Mouse (Mus musculus) kidney, embryonic 14.5 days (tissue): ENCODE measurements at regions not wholly inside any gene's neighbourhood (a gene's known extent, or its start where the extent isn't known, plus 50 kb on each side); places are given as distances from the start of the nearest gene placed in this dataset.

Experiments used
- ATAC-seq: fragments of 200-750 bp; cut with Nextera tagmentation; 2 replicates; pipeline ENCODE4 v1.8.0; 2017; ENCODE audit warnings: moderate number of reproducible peaks, mild to moderate bottlenecking, moderate TSS enrichment, moderate library complexity; ENCODE audit not compliant: low FRiP score, low TSS enrichment
- H3K27ac ChIP-seq: fragments of 300-500 bp; sonication (generic); 2 replicates; pipeline ENCODE4 v1.5.1; 2014; ENCODE audit warnings: low read depth, mild to moderate bottlenecking, low read length, moderate library complexity, mixed read lengths
- H3K27me3 ChIP-seq: fragments of 300-500 bp; sonication (generic); 2 replicates; pipeline ENCODE4 v1.6.1; 2014; ENCODE audit warnings: mild to moderate bottlenecking, low read length; ENCODE audit not compliant: control insufficient read depth, insufficient read depth
- H3K36me3 ChIP-seq: fragments of 300-500 bp; sonication (generic); 2 replicates; pipeline ENCODE4 v1.6.1; 2014; ENCODE audit warnings: low read length, mixed read lengths; ENCODE audit not compliant: control insufficient read depth, insufficient read depth
- H3K4me1 ChIP-seq: fragments of 300-500 bp; sonication (generic); 2 replicates; pipeline ENCODE4 v1.6.1; 2014; ENCODE audit warnings: low read length, mixed read lengths; ENCODE audit not compliant: control insufficient read depth, insufficient read depth
- H3K4me2 ChIP-seq: fragments of 300-500 bp; sonication (generic); replicated peaks from 2 replicates; pipeline ENCODE4 v1.6.1; 2014; ENCODE audit warnings: low read depth, mild to moderate bottlenecking, low read length
- H3K4me3 ChIP-seq: fragments of 300-500 bp; sonication (generic); 2 replicates; pipeline ENCODE4 v1.5.1; 2014; ENCODE audit warnings: mild to moderate bottlenecking, low read length
- H3K9ac ChIP-seq: fragments of 300-500 bp; sonication (generic); 2 replicates; pipeline ENCODE4 v1.6.1; 2014; ENCODE audit warnings: low read depth, mild to moderate bottlenecking, low read length, moderate library complexity
- H3K9me3 ChIP-seq: fragments of 300-500 bp; sonication (generic); 2 replicates; pipeline ENCODE4 v1.6.1; 2016; ENCODE audit warnings: low read length; ENCODE audit not compliant: control insufficient read depth
- WGBS: fragments of 180-500 bp; shearing (Covaris S2); extraction: QIAGEN DNeasy Blood & Tissue Kit; methylation state at CpG from one replicate; pipeline ENCODE4 v1.1.7; 2014; 5-methylcytosine and 5-hydroxymethylcytosine counted together

- no peak for ATAC-seq
- no peak overlapping the region for H3K27ac ChIP-seq
These were observed 105.3 kb upstream of the Irx3 start for GRCm38 (mm10) chr8:91907178-91907577.

DNA sequence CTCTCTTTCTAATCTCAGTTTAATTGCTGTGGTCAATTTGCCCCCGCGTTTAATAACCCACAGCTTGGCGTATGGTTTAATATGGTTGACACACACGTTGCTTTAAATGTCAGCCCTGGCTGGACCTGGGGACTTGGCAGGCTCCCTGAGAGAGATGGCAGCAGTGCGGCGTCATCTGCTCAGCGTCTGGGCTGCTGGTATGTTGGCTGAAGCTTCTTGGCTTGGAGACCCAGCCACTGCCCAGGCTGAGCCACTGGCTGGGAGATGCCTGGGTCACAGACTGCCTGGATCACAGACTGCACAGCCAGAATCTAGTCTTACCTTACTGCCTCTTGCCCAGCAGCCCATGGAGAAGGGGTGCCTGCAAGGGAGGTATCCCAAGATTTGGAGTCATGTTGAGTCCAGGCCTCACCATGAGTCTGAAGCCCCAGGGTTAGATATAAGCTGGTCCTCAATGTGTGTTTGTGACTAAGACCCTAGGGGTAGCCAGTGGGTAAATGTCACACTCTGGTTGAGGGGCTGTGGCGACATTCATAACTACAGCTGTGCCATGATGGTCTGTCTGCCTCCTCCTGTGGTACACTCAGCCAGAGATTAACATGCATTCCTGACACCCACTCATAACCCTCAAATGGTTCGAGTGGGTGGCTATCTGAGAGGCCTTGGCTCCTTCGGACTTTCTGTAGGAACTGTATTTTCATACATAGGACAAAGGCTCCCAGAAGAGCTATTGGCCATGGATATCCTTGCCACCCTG is 99.8 kb upstream of the Irx3 start:
- no peaks in the 10 kb centered on the region for H3K4me1 ChIP-seq
- no peak for ATAC-seq
- 85% methylated on average over 10 of the region's 10 CpGs for WGBS
- H3K4me3 ChIP-seq: no peak overlapping the region
- no peak overlapping the region for H3K27ac ChIP-seq
- no peaks in the 10 kb centered on the region for H3K9me3 ChIP-seq
- H3K27me3 ChIP-seq: no peaks in the 10 kb centered on the region; the same call in 1 of the 2 replicates
- H3K36me3 ChIP-seq: no peaks in the 10 kb centered on the region
- H3K9ac ChIP-seq: no peak overlapping the region
- H3K4me2 ChIP-seq: no peak overlapping the region

More at GRCm38 (mm10) chr8:91907178-91907577, 105.3 kb upstream of the Irx3 start:
- WGBS: 89% methylated on average over 8 of the region's 8 CpGs
- Histone ChIP-seq H3K9ac (no peak overlapping the region), H3K4me2 (no peak overlapping the region), H3K27me3 (no peaks in the 10 kb centered on the region; the same call in 1 of the 2 replicates), H3K4me3 (no peak overlapping the region), H3K36me3 (no peaks in the 10 kb centered on the region), H3K9me3 (no peaks in the 10 kb centered on the region), H3K4me1 (0 out of 2 replicates have a peak, but pooled peaks cover 3% of the 10 kb centered on the region)

DNA sequence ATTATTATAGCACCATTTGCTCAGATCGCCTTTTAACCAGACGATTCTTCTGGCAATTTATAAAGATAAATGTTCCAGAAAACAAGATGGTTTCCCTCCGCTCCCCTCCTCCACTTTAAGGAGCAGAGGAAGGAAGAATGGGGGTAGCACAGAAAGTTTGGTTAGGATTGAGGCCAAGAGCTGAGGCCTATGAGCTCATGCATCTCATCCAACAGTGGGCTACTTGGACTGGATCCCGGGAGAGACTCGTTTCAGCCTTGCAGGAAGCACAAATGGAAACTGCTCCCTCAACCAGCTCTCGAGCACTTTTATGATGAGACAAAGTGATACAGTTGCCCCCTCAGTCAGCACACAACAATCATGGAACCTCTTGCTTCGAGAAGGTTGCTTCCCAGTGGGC is 97.9 kb upstream of the Irx3 start:
- no peak overlapping the region for H3K27ac ChIP-seq
- no peaks in the 10 kb centered on the region for H3K36me3 ChIP-seq
- no peaks in the 10 kb centered on the region; the same call in 1 of the 2 replicates for H3K27me3 ChIP-seq
- ATAC-seq: no peak
- WGBS: 48% methylated on average over 7 of the region's 7 CpGs
- no peaks in the 10 kb centered on the region for H3K4me1 ChIP-seq
- no peak overlapping the region for H3K4me3 ChIP-seq
- no peak overlapping the region for H3K4me2 ChIP-seq
- no peak overlapping the region for H3K9ac ChIP-seq
- H3K9me3 ChIP-seq: no peaks in the 10 kb centered on the region

GRCm38 (mm10) chr8:91897381-91897780 is 95.5 kb upstream of the Irx3 start:
- ATAC-seq: no peak
- Histone ChIP-seq H3K27ac (no peak overlapping the region), H3K4me2 (no peak overlapping the region), H3K9ac (no peak overlapping the region), H3K4me3 (no peak overlapping the region), H3K4me1 (no peaks in the 10 kb centered on the region), H3K36me3 (no peaks in the 10 kb centered on the region), H3K27me3 (peaks cover 8% of the 10 kb centered on the region), H3K9me3 (no peaks in the 10 kb centered on the region)
- whole genome bisulfite sequencing: 18% methylated on average over 7 of the region's 7 CpGs

- no peak overlapping the region for H3K27ac ChIP-seq
- no peaks in the 10 kb centered on the region for H3K36me3 ChIP-seq
- H3K27me3 ChIP-seq: peaks cover 15% of the 10 kb centered on the region
- H3K4me1 ChIP-seq: no peaks in the 10 kb centered on the region
- 39% methylated on average over 6 of the region's 6 CpGs for WGBS
- ATAC-seq: no peak
- H3K9me3 ChIP-seq: no peaks in the 10 kb centered on the region
- no peak overlapping the region for H3K9ac ChIP-seq
- no peak overlapping the region for H3K4me3 ChIP-seq
- H3K4me2 ChIP-seq: no peak overlapping the region
These were observed 94.1 kb upstream of the Irx3 start for GRCm38 (mm10) chr8:91895987-91896386.

DNA sequence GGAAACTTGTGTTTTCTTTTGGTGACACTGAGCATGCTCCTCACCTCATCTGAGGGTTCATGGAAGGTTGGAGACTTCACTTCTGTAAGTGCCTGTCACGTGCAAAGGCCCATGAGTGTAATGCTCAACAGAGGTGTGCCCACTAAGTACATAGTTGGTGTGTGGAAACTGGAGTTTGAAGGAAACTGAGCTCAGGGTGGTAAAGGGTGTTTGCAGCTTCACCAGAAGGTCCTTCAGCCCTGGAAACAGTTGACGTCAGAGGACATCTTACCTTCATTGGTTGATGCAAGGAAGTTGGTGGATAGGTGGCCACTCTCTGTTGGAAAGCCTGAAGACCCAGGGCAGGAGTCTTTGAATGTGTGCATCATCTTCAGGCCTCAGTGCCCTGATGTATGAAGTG is 83.0 kb upstream of the Irx3 start:
- peaks cover 27% of the 10 kb centered on the region for H3K27me3 ChIP-seq
- no peak for ATAC-seq
- 37% methylated on average over 2 of the region's 2 CpGs for WGBS

DNA sequence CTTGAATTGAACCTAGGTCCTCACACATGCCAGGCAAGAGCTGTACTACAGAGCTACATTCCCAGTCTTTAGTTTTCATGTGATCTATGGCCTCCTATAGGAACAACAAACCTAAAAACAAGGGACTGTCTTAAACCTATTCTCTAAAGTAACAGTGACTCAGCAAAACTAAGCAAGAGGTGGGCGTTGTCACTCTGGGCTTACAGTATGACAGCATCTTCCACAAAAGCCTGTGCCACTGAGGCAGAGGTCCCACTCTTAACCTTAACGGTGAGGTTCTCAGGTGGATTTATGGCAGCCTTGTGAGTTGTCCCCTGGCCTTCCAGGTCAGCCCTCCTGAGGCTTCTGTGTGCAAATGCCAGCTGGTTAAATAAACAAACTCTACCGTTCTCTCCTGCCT is 82.5 kb upstream of the Irx3 start:
- H3K4me1 ChIP-seq: no peaks in the 10 kb centered on the region
- H3K4me2 ChIP-seq: no peak overlapping the region
- no peak overlapping the region for H3K4me3 ChIP-seq
- WGBS: 32% methylated on average over 3 of the region's 3 CpGs
- no peak overlapping the region for H3K27ac ChIP-seq
- H3K36me3 ChIP-seq: no peaks in the 10 kb centered on the region
- no peak for ATAC-seq
- no peaks in the 10 kb centered on the region for H3K9me3 ChIP-seq
- H3K9ac ChIP-seq: no peak overlapping the region
- peaks cover 33% of the 10 kb centered on the region for H3K27me3 ChIP-seq

More for the DNA sequence above, 83.0 kb upstream of the Irx3 start:
- no peaks in the 10 kb centered on the region for H3K4me1 ChIP-seq
- H3K27ac ChIP-seq: no peak overlapping the region
- no peak overlapping the region for H3K4me3 ChIP-seq
- H3K9ac ChIP-seq: no peak overlapping the region
- H3K4me2 ChIP-seq: no peak overlapping the region
- no peaks in the 10 kb centered on the region for H3K36me3 ChIP-seq
- no peaks in the 10 kb centered on the region for H3K9me3 ChIP-seq

DNA sequence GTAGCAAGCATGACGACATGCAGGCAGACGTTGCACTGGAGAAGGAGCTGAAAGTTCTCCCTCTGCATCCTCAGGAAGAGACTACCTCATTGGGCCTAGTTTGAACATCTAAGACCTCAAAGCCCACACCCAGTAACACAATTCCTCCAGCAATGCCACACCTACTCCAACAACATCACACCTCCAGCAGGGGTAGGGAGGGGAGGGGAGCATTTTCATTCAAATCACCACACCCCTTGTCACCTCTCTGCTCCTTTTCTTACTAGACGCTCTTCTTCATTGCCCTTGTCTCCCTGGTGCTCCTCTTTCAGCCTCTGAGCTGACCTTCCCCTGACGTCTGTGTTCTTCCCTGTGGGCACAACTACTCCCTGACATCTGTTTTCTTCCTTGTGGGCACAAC is 81.1 kb upstream of the Irx3 start:
- 33% methylated on average over 4 of the region's 4 CpGs for WGBS
- H3K27me3 ChIP-seq: peaks cover 43% of the 10 kb centered on the region
- H3K9me3 ChIP-seq: no peaks in the 10 kb centered on the region

DNA sequence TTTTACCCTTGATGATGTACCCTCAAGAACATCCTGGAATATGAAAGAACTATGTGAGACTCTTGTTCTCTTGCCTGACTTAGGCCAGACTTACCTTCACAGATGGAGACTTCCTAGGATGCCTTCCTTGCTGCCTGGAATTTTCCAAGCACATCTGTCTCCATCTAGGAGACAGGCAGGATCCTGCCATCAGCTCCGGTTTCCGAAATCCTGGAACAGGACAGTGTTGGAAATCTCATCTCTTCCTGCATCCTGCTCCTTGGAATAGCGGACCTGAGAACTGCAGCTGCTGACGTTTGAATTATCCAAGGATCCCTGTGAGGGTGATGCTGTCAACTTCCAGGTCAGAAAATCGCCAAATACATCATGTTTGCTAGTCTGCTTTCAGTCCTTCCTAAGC is 77.0 kb upstream of the Irx3 start:
- Histone ChIP-seq H3K27me3 (peaks cover 82% of the 10 kb centered on the region), H3K36me3 (no peaks in the 10 kb centered on the region), H3K9ac (no peak overlapping the region), H3K27ac (no peak overlapping the region), H3K4me3 (no peak overlapping the region), H3K4me2 (no peak overlapping the region), H3K9me3 (no peaks in the 10 kb centered on the region), H3K4me1 (no peaks in the 10 kb centered on the region)
- 71% methylated on average over 5 of the region's 5 CpGs for WGBS
- ATAC-seq: no peak

More for the DNA sequence above, 81.1 kb upstream of the Irx3 start:
- Histone ChIP-seq H3K4me1 (no peaks in the 10 kb centered on the region), H3K9ac (no peak overlapping the region), H3K4me2 (no peak overlapping the region), H3K4me3 (no peak overlapping the region), H3K27ac (no peak overlapping the region), H3K36me3 (no peaks in the 10 kb centered on the region)
- ATAC-seq: no peak
